Mouse (Mus musculus) liver, embryonic 13.5 days (tissue): ENCODE measurements around the gene Epm2a. TPM values are rescaled to one million over a fixed set of nuclear protein-coding genes. Genes with fewer than 3 reads are reported as not detected.
A peak's percentile ranks its signal among the peaks of the same experiment; 100 is the strongest.
"Not testable (repeated sequence)": the region's sequence is repeated elsewhere in the genome, so short reads cannot be mapped to it uniquely, and the experiment has no call there.

ENCODE experiments used
- ATAC-seq: fragments of 200-750 bp; cut with Nextera tagmentation; 2 replicates; pipeline ENCODE4 v1.8.0; 2017; ENCODE audit warnings: low read depth, mild to moderate bottlenecking, moderate number of reproducible peaks, moderate library complexity
- DNase-seq: peaks from one replicate; pipeline ENCODE4 v3.0.0; 2022
- H3K27ac ChIP-seq: fragments of 300-500 bp; sonication (generic); 2 replicates; pipeline ENCODE4 v1.5.1; 2015; ENCODE audit warnings: moderate library complexity, mild to moderate bottlenecking, inconsistent platforms
- H3K27me3 ChIP-seq: fragments of 300-500 bp; sonication (generic); 2 replicates; pipeline ENCODE4 v1.6.1; 2015; ENCODE audit warnings: mild to moderate bottlenecking, inconsistent platforms
- H3K36me3 ChIP-seq: fragments of 300-500 bp; sonication (generic); 2 replicates; pipeline ENCODE4 v1.6.1; 2015; ENCODE audit warnings: mild to moderate bottlenecking, inconsistent platforms
- H3K4me1 ChIP-seq: fragments of 300-500 bp; sonication (generic); replicated peaks from 2 replicates; pipeline ENCODE4 v1.6.1; 2015; ENCODE audit warnings: inconsistent platforms
- H3K4me2 ChIP-seq: fragments of 300-500 bp; sonication (generic); 2 replicates; pipeline ENCODE4 v1.6.1; 2015; ENCODE audit warnings: inconsistent platforms, mild to moderate bottlenecking, moderate library complexity
- H3K4me3 ChIP-seq: fragments of 300-500 bp; sonication (generic); replicated peaks from 2 replicates; pipeline ENCODE4 v1.5.1; 2015; ENCODE audit warnings: mild to moderate bottlenecking, inconsistent platforms
- H3K9ac ChIP-seq: fragments of 300-500 bp; sonication (generic); 2 replicates; pipeline ENCODE4 v1.6.1; 2015; ENCODE audit warnings: mild to moderate bottlenecking, inconsistent platforms
- H3K9me3 ChIP-seq: fragments of 300-500 bp; sonication (generic); replicated peaks from 2 replicates; pipeline ENCODE4 v1.6.1; 2016; ENCODE audit warnings: inconsistent platforms
- WGBS: fragments of 180-500 bp; shearing (Covaris S2); methylation state at CpG from one replicate; pipeline ENCODE4 v1.1.7; 2015; ENCODE audit not compliant: insufficient replicate concordance; 5-methylcytosine and 5-hydroxymethylcytosine counted together
- polyA plus RNA-seq: library from polyadenylated mRNA; unstranded; fragments of >200 nt; fragmentation: Nextera tagmentation; extraction: Ambion mirVana; gene quantifications from 2 replicates; pipeline ENCODE4 v1.2.1, GENCODE M21; 2015

The Epm2a gene
- polyA plus RNA-seq, result 0.03 and 0.09 TPM in 2 replicates

- under 1% methylated on average over 91 of the region's 106 CpGs for WGBS
- Histone ChIP-seq H3K4me3 (peak within 1 kb of the TSS; percentile 72), H3K9ac (peak within 1 kb of the TSS; percentile 80), H3K27ac (peak within 1 kb of the TSS; percentile 74), H3K9me3 (no peaks in the 10 kb centered on the region), H3K27me3 (no peaks in the 10 kb centered on the region), H3K4me2 (peak within 1 kb of the TSS; percentile 89), H3K36me3 (no peaks in the 10 kb centered on the region), H3K4me1 (peaks cover 14% of the 10 kb centered on the region)
- DNase-seq, result peak; percentile 67
- peak; percentile 98 for ATAC-seq
Observed at GRCm38 (mm10) chr10:11343205-11344141, at the start of gene Epm2a. TSS of gene Epm2a (plus strand) at chr10:11343404.

- no peak for ATAC-seq
- no peak overlapping the region for H3K4me2 ChIP-seq
- no peak for DNase-seq
- H3K9ac ChIP-seq, result no peak overlapping the region
- H3K4me3 ChIP-seq, result no peak overlapping the region
- no peaks in the 10 kb centered on the region for H3K9me3 ChIP-seq
- H3K27ac ChIP-seq, result no peak overlapping the region
- WGBS, result 87% methylated on average over 6 of the region's 6 CpGs
- H3K4me1 ChIP-seq, result no peaks in the 10 kb centered on the region
- H3K36me3 ChIP-seq, result peaks cover 44% of the 10 kb centered on the region
- no peaks in the 10 kb centered on the region for H3K27me3 ChIP-seq
Observed at GRCm38 (mm10) chr10:11298418-11298817, 44.8 kb upstream of the Epm2a start.

- ATAC-seq, result no peak
- no peak overlapping the region for H3K4me3 ChIP-seq
- H3K9ac ChIP-seq, result no peak overlapping the region
- H3K9me3 ChIP-seq, result no peaks in the 10 kb centered on the region
- DNase-seq, result no peak
- no peak overlapping the region for H3K4me2 ChIP-seq
- peaks cover 6% of the 10 kb centered on the region for H3K36me3 ChIP-seq
- H3K27me3 ChIP-seq, result no peaks in the 10 kb centered on the region
- peaks cover 12% of the 10 kb centered on the region for H3K4me1 ChIP-seq
- 73% methylated on average over 9 of the region's 9 CpGs for WGBS
- H3K27ac ChIP-seq, result no peak overlapping the region
Observed at GRCm38 (mm10) chr10:11305365-11306053, 37.7 kb upstream of the Epm2a start.

- no peak overlapping the region for H3K4me2 ChIP-seq
- no peak overlapping the region for H3K27ac ChIP-seq
- 75% methylated on average over 2 of the region's 2 CpGs for WGBS
- no peak overlapping the region for H3K9ac ChIP-seq
- no peak for ATAC-seq
- H3K27me3 ChIP-seq, result no peaks in the 10 kb centered on the region
- no peaks in the 10 kb centered on the region for H3K9me3 ChIP-seq
- no peak for DNase-seq
- no peak overlapping the region for H3K4me3 ChIP-seq
- H3K4me1 ChIP-seq, result peaks cover 17% of the 10 kb centered on the region
- H3K36me3 ChIP-seq, result peaks cover 5% of the 10 kb centered on the region; the same call in 1 of the 2 replicates
Observed at GRCm38 (mm10) chr10:11306054-11306367, 37.2 kb upstream of the Epm2a start.

- no peak overlapping the region for H3K4me3 ChIP-seq
- H3K36me3 ChIP-seq, result peaks cover 5% of the 10 kb centered on the region; the same call in 1 of the 2 replicates
- H3K4me2 ChIP-seq, result no peak overlapping the region
- ATAC-seq (no peak), DNase-seq (no peak)
- no peak overlapping the region for H3K9ac ChIP-seq
- H3K27ac ChIP-seq, result no peak overlapping the region
- H3K4me1 ChIP-seq, result peaks cover 17% of the 10 kb centered on the region
- WGBS, result 89% methylated on average over 1 of the region's 1 CpGs
- no peaks in the 10 kb centered on the region for H3K9me3 ChIP-seq
- no peaks in the 10 kb centered on the region for H3K27me3 ChIP-seq
Observed at GRCm38 (mm10) chr10:11309866-11310265, 33.3 kb upstream of the Epm2a start.

- Histone ChIP-seq H3K4me3 (no peak overlapping the region), H3K27me3 (no peaks in the 10 kb centered on the region), H3K9me3 (no peaks in the 10 kb centered on the region), H3K9ac (no peak overlapping the region), H3K27ac (no peak overlapping the region), H3K36me3 (peaks cover 5% of the 10 kb centered on the region; the same call in 1 of the 2 replicates), H3K4me1 (peaks cover 17% of the 10 kb centered on the region), H3K4me2 (no peak overlapping the region)
- ATAC-seq, result peak; percentile 64
- no peak for DNase-seq
Observed at GRCm38 (mm10) chr10:11310481-11310880, 32.7 kb upstream of the Epm2a start.

- H3K4me3 ChIP-seq, H3K4me2 ChIP-seq, H3K27me3 ChIP-seq, H3K9ac ChIP-seq, ATAC-seq, H3K36me3 ChIP-seq, H3K9me3 ChIP-seq, H3K27ac ChIP-seq, DNase-seq: not testable (repeated sequence)
- peaks cover 21% of the 10 kb centered on the region for H3K4me1 ChIP-seq
Observed at GRCm38 (mm10) chr10:11317856-11318454, 25.2 kb upstream of the Epm2a start.

- Histone ChIP-seq H3K27ac (no peak overlapping the region), H3K27me3 (no peaks in the 10 kb centered on the region), H3K4me1 (peaks cover 36% of the 10 kb centered on the region), H3K9me3 (no peaks in the 10 kb centered on the region), H3K4me3 (no peak overlapping the region), H3K9ac (no peak overlapping the region), H3K36me3 (no peaks in the 10 kb centered on the region), H3K4me2 (no peak overlapping the region)
- ATAC-seq (no peak), DNase-seq (no peak)
- WGBS, result 53% methylated on average over 1 of the region's 1 CpGs
Observed at GRCm38 (mm10) chr10:11319446-11319970, 23.7 kb upstream of the Epm2a start.

GRCm38 (mm10) chr10:11322316-11322715 lies 20.9 kb upstream of the Epm2a start:
- no peaks in the 10 kb centered on the region for H3K27me3 ChIP-seq
- DNase-seq (peak; percentile 23), ATAC-seq (peak; percentile 43)
- H3K9ac ChIP-seq, result no peak overlapping the region
- H3K4me1 ChIP-seq, result peaks cover 41% of the 10 kb centered on the region
- peak overlapping the region; percentile 50; the same call in 1 of the 2 replicates for H3K27ac ChIP-seq
- H3K36me3 ChIP-seq, result no peaks in the 10 kb centered on the region
- H3K9me3 ChIP-seq, result no peaks in the 10 kb centered on the region
- no peak overlapping the region for H3K4me3 ChIP-seq
- H3K4me2 ChIP-seq, result peak overlapping the region; percentile 10; the same call in 1 of the 2 replicates
- 39% methylated on average over 7 of the region's 7 CpGs for WGBS

- H3K9me3 ChIP-seq, result no peaks in the 10 kb centered on the region
- ATAC-seq (peak; percentile 98), DNase-seq (peak; percentile 72)
- H3K9ac ChIP-seq, result peak overlapping the region; percentile 43; the same call in 1 of the 2 replicates
- H3K4me3 ChIP-seq, result no peak overlapping the region
- H3K36me3 ChIP-seq, result no peaks in the 10 kb centered on the region
- peaks cover 41% of the 10 kb centered on the region for H3K4me1 ChIP-seq
- H3K4me2 ChIP-seq, result peak overlapping the region; percentile 40
- no peaks in the 10 kb centered on the region for H3K27me3 ChIP-seq
- 45% methylated on average over 4 of the region's 4 CpGs for WGBS
- H3K27ac ChIP-seq, result peak overlapping the region; percentile 92
Observed at GRCm38 (mm10) chr10:11323202-11323898, 19.9 kb upstream of the Epm2a start.

GRCm38 (mm10) chr10:11326526-11326925 lies 16.7 kb upstream of the Epm2a start:
- no peak for ATAC-seq
- no peak overlapping the region for H3K4me2 ChIP-seq
- H3K9ac ChIP-seq, result no peak overlapping the region
- no peaks in the 10 kb centered on the region for H3K36me3 ChIP-seq
- no peaks in the 10 kb centered on the region for H3K9me3 ChIP-seq
- no peak for DNase-seq
- WGBS, result 83% methylated on average over 3 of the region's 3 CpGs
- no peak overlapping the region for H3K4me3 ChIP-seq
- peaks cover 33% of the 10 kb centered on the region for H3K4me1 ChIP-seq
- H3K27me3 ChIP-seq, result no peaks in the 10 kb centered on the region
- no peak overlapping the region for H3K27ac ChIP-seq
